Mouse (Mus musculus): ENCODE results near the gene Gm44973. TPM values are rescaled to one million over a fixed set of nuclear protein-coding genes. Genes with fewer than 3 reads are reported as not detected.

Gm44973 gene
- total and polyA plus RNA-seq, 3 experiments = not detected

- Histone ChIP-seq H3K36me3 (replicated peaks) (no peaks in the 10 kb centered on the region), H3K4me3 (ENCODE audit: low read depth, low read length) (no peak overlapping the region), H3K27me3 (ENCODE audit: insufficient read depth, low read length) (no peaks in the 10 kb centered on the region; the same call in 1 of the 2 replicates), H3K9me3 (replicated peaks) (peaks cover 7% of the 10 kb centered on the region; the same call in 1 of the 2 replicates), H3K4me1 (ENCODE audit: insufficient read depth, low read depth, low read length) (no peaks in the 10 kb centered on the region)
- no peak for DNase-seq (ENCODE audit: low spot score)
- ATAC-seq (ENCODE audit: extremely low read depth, insufficient number of reproducible peaks, low FRiP score, poor library complexity, severe bottlenecking) = no peak
- TF ChIP-seq CTCF (IDR thresholded peaks at IDR 0.05; ENCODE audit: low read depth, low read length) (no peak), GATA1 (IDR thresholded peaks at IDR 0.05; ENCODE audit: borderline replicate concordance, low read length) (no peak), POLR2AphosphoS5 (IDR thresholded peaks at IDR 0.05; ENCODE audit: insufficient replicate concordance, low read depth, low read length) (no peak), GATA2 (IDR thresholded peaks at IDR 0.05; ENCODE audit: borderline replicate concordance, low read depth, low read length) (no peak), TAL1 (conservative IDR thresholded peaks at IDR 0.05; ENCODE audit: low read depth, low read length) (no peak)
These were observed 27.0 kb upstream of the Gm44973 start for GRCm38 (mm10) chr7:4988250-4988649.

- Histone ChIP-seq H3K36me3 (replicated peaks) (no peaks in the 10 kb centered on the region), H3K9me3 (replicated peaks) (peaks cover 20% of the 10 kb centered on the region; the same call in 1 of the 2 replicates), H3K27me3 (ENCODE audit: insufficient read depth, low read length) (peaks cover 24% of the 10 kb centered on the region; the same call in 1 of the 2 replicates), H3K4me1 (ENCODE audit: insufficient read depth, low read depth, low read length) (peaks cover 8% of the 10 kb centered on the region; the same call in 1 of the 2 replicates), H3K4me3 (ENCODE audit: low read depth, low read length) (no peak overlapping the region)
- TF ChIP-seq GATA1 (IDR thresholded peaks at IDR 0.05; ENCODE audit: borderline replicate concordance, low read length) (no peak), CTCF (IDR thresholded peaks at IDR 0.05; ENCODE audit: low read depth, low read length) (no peak), TAL1 (conservative IDR thresholded peaks at IDR 0.05; ENCODE audit: low read depth, low read length) (no peak), GATA2 (IDR thresholded peaks at IDR 0.05; ENCODE audit: borderline replicate concordance, low read depth, low read length) (no peak), POLR2AphosphoS5 (IDR thresholded peaks at IDR 0.05; ENCODE audit: insufficient replicate concordance, low read depth, low read length) (no peak)
- DNase-seq (ENCODE audit: low spot score) (no peak), ATAC-seq (ENCODE audit: extremely low read depth, insufficient number of reproducible peaks, low FRiP score, poor library complexity, severe bottlenecking) (no peak)
These were observed 21.8 kb upstream of the Gm44973 start for GRCm38 (mm10) chr7:4993347-4993998.

- H3K36me3 ChIP-seq (replicated peaks) = no peaks in the 10 kb centered on the region
- TF ChIP-seq CTCF (IDR thresholded peaks at IDR 0.05; ENCODE audit: low read depth, low read length) (no peak), POLR2AphosphoS5 (IDR thresholded peaks at IDR 0.05; ENCODE audit: insufficient replicate concordance, low read depth, low read length) (no peak), GATA2 (IDR thresholded peaks at IDR 0.05; ENCODE audit: borderline replicate concordance, low read depth, low read length) (no peak), TAL1 (conservative IDR thresholded peaks at IDR 0.05; ENCODE audit: low read depth, low read length) (no peak), GATA1 (IDR thresholded peaks at IDR 0.05; ENCODE audit: borderline replicate concordance, low read length) (no peak)
- H3K9me3 ChIP-seq (replicated peaks) = peaks cover 20% of the 10 kb centered on the region; the same call in 1 of the 2 replicates
- H3K27me3 ChIP-seq (ENCODE audit: insufficient read depth, low read length) = peaks cover 24% of the 10 kb centered on the region; the same call in 1 of the 2 replicates
- ATAC-seq (ENCODE audit: extremely low read depth, insufficient number of reproducible peaks, low FRiP score, poor library complexity, severe bottlenecking) (no peak), DNase-seq (ENCODE audit: low spot score) (no peak)
- peak overlapping the region; percentile 30; the same call in 1 of the 2 replicates for H3K4me3 ChIP-seq (ENCODE audit: low read depth, low read length)
- peaks cover 8% of the 10 kb centered on the region; the same call in 1 of the 2 replicates for H3K4me1 ChIP-seq (ENCODE audit: insufficient read depth, low read depth, low read length)
These were observed 21.1 kb upstream of the Gm44973 start for GRCm38 (mm10) chr7:4993999-4994788.

- H3K4me3 ChIP-seq (ENCODE audit: low read depth, low read length) = peak overlapping the region; percentile 46; the same call in 1 of the 2 replicates
- peaks cover 20% of the 10 kb centered on the region; the same call in 1 of the 2 replicates for H3K9me3 ChIP-seq (replicated peaks)
- ATAC-seq (ENCODE audit: extremely low read depth, insufficient number of reproducible peaks, low FRiP score, poor library complexity, severe bottlenecking) = no peak
- H3K4me1 ChIP-seq (ENCODE audit: insufficient read depth, low read depth, low read length) = peaks cover 8% of the 10 kb centered on the region; the same call in 1 of the 2 replicates
- no peaks in the 10 kb centered on the region for H3K36me3 ChIP-seq (replicated peaks)
- TF ChIP-seq POLR2AphosphoS5 (IDR thresholded peaks at IDR 0.05; ENCODE audit: insufficient replicate concordance, low read depth, low read length) = no peak
- TF ChIP-seq GATA1 (IDR thresholded peaks at IDR 0.05; ENCODE audit: borderline replicate concordance, low read length) = no peak
- TF ChIP-seq GATA2 (IDR thresholded peaks at IDR 0.05; ENCODE audit: borderline replicate concordance, low read depth, low read length) = no peak
- no peak for TF ChIP-seq CTCF (IDR thresholded peaks at IDR 0.05; ENCODE audit: low read depth, low read length)
- TF ChIP-seq TAL1 (conservative IDR thresholded peaks at IDR 0.05; ENCODE audit: low read depth, low read length) = no peak
- DNase-seq (ENCODE audit: low spot score) = no peak
- H3K27me3 ChIP-seq (ENCODE audit: insufficient read depth, low read length) = peaks cover 24% of the 10 kb centered on the region
These were observed 19.9 kb upstream of the Gm44973 start for GRCm38 (mm10) chr7:4995268-4996002.

GRCm38 (mm10) chr7:4996003-4996895, 19.0 kb upstream of the Gm44973 start, which contains the start of gene Zfp579:
Gene Zfp579 (minus strand): TSS chr7:4996158.
- Histone ChIP-seq H3K27me3 (ENCODE audit: insufficient read depth, low read length) (peaks cover 24% of the 10 kb centered on the region), H3K36me3 (replicated peaks) (no peaks in the 10 kb centered on the region), H3K4me1 (ENCODE audit: insufficient read depth, low read depth, low read length) (peaks cover 8% of the 10 kb centered on the region; the same call in 1 of the 2 replicates), H3K4me3 (ENCODE audit: low read depth, low read length) (peak within 1 kb of the TSS; percentile 46; the same call in 1 of the 2 replicates), H3K9me3 (replicated peaks) (peaks cover 14% of the 10 kb centered on the region; the same call in 1 of the 2 replicates)
- TF ChIP-seq POLR2AphosphoS5 (IDR thresholded peaks at IDR 0.05; ENCODE audit: insufficient replicate concordance, low read depth, low read length) (no peak), GATA2 (IDR thresholded peaks at IDR 0.05; ENCODE audit: borderline replicate concordance, low read depth, low read length) (no peak), GATA1 (IDR thresholded peaks at IDR 0.05; ENCODE audit: borderline replicate concordance, low read length) (no peak), CTCF (IDR thresholded peaks at IDR 0.05; ENCODE audit: low read depth, low read length) (no peak), TAL1 (conservative IDR thresholded peaks at IDR 0.05; ENCODE audit: low read depth, low read length) (no peak)
- ATAC-seq (ENCODE audit: extremely low read depth, insufficient number of reproducible peaks, low FRiP score, poor library complexity, severe bottlenecking) (peak; percentile 22; the same call in 1 of the 2 replicates), DNase-seq (ENCODE audit: low spot score) (no peak)

Measured in G1E (cell line).